Mouse (Mus musculus): ENCODE measurements around the gene Dnm1.

The Dnm1 gene

GRCm38 (mm10) chr2:32348311-32348710, 4.8 kb downstream of the Dnm1 start:
- H3K36me3 ChIP-seq (ENCODE audit: insufficient read depth, low read length) = no peaks in the 10 kb centered on the region
- TF ChIP-seq NANOG (IDR thresholded peaks at IDR 0.05; ENCODE audit: borderline replicate concordance, low read length) (no peak), CTCF (conservative IDR thresholded peaks at IDR 0.05; ENCODE audit: low read length) (no peak), POU5F1 (IDR thresholded peaks at IDR 0.05; ENCODE audit: borderline replicate concordance, low read length) (no peak)
- peak overlapping the region; percentile 39 for H3K4me3 ChIP-seq (replicated peaks; ENCODE audit: low read length)
- H3K27me3 ChIP-seq (ENCODE audit: insufficient read depth, low read length) = peaks cover 48% of the 10 kb centered on the region
- peaks cover 67% of the 10 kb centered on the region for H3K4me1 ChIP-seq (replicated peaks; ENCODE audit: low read depth, low read length)
- H3K9me3 ChIP-seq (ENCODE audit: low read length) = no peaks in the 10 kb centered on the region

DNA sequence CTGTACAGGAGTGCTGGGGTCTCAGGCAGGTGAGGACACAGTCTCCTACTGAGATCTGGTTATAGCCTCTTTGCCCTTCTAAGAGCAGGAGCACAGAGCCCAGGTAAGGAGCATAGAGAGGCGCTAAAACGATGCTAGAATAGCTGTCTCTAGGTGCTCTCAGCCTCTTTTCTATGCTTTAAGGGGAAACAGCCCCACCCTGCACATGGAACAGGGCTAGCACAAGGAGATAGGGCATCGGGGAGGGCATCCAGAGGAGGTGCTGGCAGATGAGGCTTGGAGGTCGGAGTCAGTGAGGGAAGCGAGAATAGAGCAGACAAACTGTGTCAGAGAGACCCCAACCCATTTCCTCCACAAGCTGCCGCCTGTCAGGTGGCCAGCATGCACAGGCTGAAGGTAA, 6.1 kb downstream of the Dnm1 start:
- no peaks in the 10 kb centered on the region for H3K36me3 ChIP-seq (ENCODE audit: insufficient read depth, low read length)
- H3K27me3 ChIP-seq (ENCODE audit: insufficient read depth, low read length) = peaks cover 38% of the 10 kb centered on the region
- no peaks in the 10 kb centered on the region for H3K9me3 ChIP-seq (ENCODE audit: low read length)
- H3K4me3 ChIP-seq (replicated peaks; ENCODE audit: low read length) = no peak overlapping the region
- peaks cover 61% of the 10 kb centered on the region for H3K4me1 ChIP-seq (replicated peaks; ENCODE audit: low read depth, low read length)
- TF ChIP-seq CTCF (conservative IDR thresholded peaks at IDR 0.05; ENCODE audit: low read length) (no peak), POU5F1 (IDR thresholded peaks at IDR 0.05; ENCODE audit: borderline replicate concordance, low read length) (no peak), NANOG (IDR thresholded peaks at IDR 0.05; ENCODE audit: borderline replicate concordance, low read length) (no peak)

DNA sequence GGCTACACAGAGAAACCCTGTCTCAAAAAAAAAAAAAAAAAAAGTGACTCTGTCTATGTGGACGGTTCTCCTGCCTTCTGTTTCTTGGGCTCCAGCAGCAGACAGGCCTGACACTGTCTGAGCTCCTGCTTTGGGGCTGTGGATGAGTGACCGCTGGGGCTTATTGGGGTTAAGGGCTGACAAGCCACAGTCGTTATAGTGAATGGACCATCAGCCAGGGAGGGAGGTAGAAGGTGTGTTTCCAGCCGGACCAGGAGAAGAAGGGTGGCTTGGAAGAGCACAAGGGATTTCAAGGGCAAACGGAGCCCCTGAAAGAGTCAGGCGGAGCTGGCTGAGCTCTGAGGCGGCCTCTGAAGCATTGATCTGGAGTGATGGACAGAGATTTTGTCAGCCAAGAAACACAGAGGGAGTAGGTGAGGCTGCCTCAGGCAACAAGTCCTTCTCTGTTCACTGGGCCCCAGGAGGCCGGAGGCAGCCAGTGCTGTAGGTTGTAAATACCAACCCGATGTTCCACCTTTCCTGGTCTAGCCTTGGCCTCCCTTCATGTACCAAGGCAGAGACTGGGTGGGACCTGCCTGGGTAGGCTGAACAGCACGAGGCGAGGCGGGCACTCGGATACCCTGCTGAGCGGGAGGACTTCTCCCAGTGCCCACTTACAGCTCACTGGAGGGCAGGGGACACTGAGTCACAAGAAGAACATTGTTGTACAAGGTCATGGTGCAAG, 8.4 kb downstream of the Dnm1 start:
- Histone ChIP-seq H3K4me3 (replicated peaks; ENCODE audit: low read length) (no peak overlapping the region), H3K27me3 (ENCODE audit: insufficient read depth, low read length) (peaks cover 19% of the 10 kb centered on the region; the same call in 1 of the 2 replicates), H3K4me1 (replicated peaks; ENCODE audit: low read depth, low read length) (peaks cover 54% of the 10 kb centered on the region), H3K36me3 (ENCODE audit: insufficient read depth, low read length) (no peaks in the 10 kb centered on the region), H3K9me3 (ENCODE audit: low read length) (no peaks in the 10 kb centered on the region)
- TF ChIP-seq NANOG (IDR thresholded peaks at IDR 0.05; ENCODE audit: borderline replicate concordance, low read length) (no peak), CTCF (conservative IDR thresholded peaks at IDR 0.05; ENCODE audit: low read length) (no peak), POU5F1 (IDR thresholded peaks at IDR 0.05; ENCODE audit: borderline replicate concordance, low read length) (no peak)

- no peak overlapping the region for H3K4me3 ChIP-seq (replicated peaks; ENCODE audit: low read length)
- H3K27me3 ChIP-seq (ENCODE audit: insufficient read depth, low read length) = peaks cover 13% of the 10 kb centered on the region; the same call in 1 of the 2 replicates
- H3K9me3 ChIP-seq (ENCODE audit: low read length) = no peaks in the 10 kb centered on the region
- TF ChIP-seq NANOG (IDR thresholded peaks at IDR 0.05; ENCODE audit: borderline replicate concordance, low read length) (no peak), POU5F1 (IDR thresholded peaks at IDR 0.05; ENCODE audit: borderline replicate concordance, low read length) (no peak), CTCF (conservative IDR thresholded peaks at IDR 0.05; ENCODE audit: low read length) (no peak)
- no peaks in the 10 kb centered on the region for H3K36me3 ChIP-seq (ENCODE audit: insufficient read depth, low read length)
- H3K4me1 ChIP-seq (replicated peaks; ENCODE audit: low read depth, low read length) = peaks cover 48% of the 10 kb centered on the region
These were observed 9.1 kb downstream of the Dnm1 start for GRCm38 (mm10) chr2:32344056-32344455.

DNA sequence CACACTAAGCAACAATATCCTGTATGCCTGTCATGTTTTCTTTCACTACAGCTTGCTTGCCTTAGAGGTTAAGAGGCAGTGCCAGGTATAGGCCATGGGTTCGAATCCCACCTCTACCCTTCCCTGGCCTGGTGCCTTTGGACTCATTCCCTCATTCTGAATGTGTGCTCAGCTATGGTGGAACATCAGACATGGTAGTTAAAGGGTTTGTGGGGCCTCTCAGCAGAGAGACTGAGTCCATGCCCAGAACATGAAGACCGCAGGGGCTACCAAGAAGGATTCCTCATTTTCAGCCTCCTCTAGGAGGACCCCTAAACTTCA, 9.8 kb downstream of the Dnm1 start:
- Histone ChIP-seq H3K36me3 (ENCODE audit: insufficient read depth, low read length) (no peaks in the 10 kb centered on the region), H3K27me3 (ENCODE audit: insufficient read depth, low read length) (0 out of 2 replicates have a peak, but pooled peaks cover 8% of the 10 kb centered on the region), H3K4me3 (replicated peaks; ENCODE audit: low read length) (no peak overlapping the region), H3K4me1 (replicated peaks; ENCODE audit: low read depth, low read length) (peaks cover 40% of the 10 kb centered on the region), H3K9me3 (ENCODE audit: low read length) (no peaks in the 10 kb centered on the region)
- TF ChIP-seq NANOG (IDR thresholded peaks at IDR 0.05; ENCODE audit: borderline replicate concordance, low read length) (no peak), CTCF (conservative IDR thresholded peaks at IDR 0.05; ENCODE audit: low read length) (no peak), POU5F1 (IDR thresholded peaks at IDR 0.05; ENCODE audit: borderline replicate concordance, low read length) (no peak)

- TF ChIP-seq POU5F1 (IDR thresholded peaks at IDR 0.05; ENCODE audit: borderline replicate concordance, low read length) = no peak
- H3K4me1 ChIP-seq (replicated peaks; ENCODE audit: low read depth, low read length) = peaks cover 37% of the 10 kb centered on the region
- H3K36me3 ChIP-seq (ENCODE audit: insufficient read depth, low read length) = no peaks in the 10 kb centered on the region
- no peak overlapping the region for H3K4me3 ChIP-seq (replicated peaks; ENCODE audit: low read length)
- 0 out of 2 replicates have a peak, but pooled peaks cover 8% of the 10 kb centered on the region for H3K27me3 ChIP-seq (ENCODE audit: insufficient read depth, low read length)
- no peaks in the 10 kb centered on the region for H3K9me3 ChIP-seq (ENCODE audit: low read length)
These were observed 10.4 kb downstream of the Dnm1 start for GRCm38 (mm10) chr2:32342539-32343350.

DNA sequence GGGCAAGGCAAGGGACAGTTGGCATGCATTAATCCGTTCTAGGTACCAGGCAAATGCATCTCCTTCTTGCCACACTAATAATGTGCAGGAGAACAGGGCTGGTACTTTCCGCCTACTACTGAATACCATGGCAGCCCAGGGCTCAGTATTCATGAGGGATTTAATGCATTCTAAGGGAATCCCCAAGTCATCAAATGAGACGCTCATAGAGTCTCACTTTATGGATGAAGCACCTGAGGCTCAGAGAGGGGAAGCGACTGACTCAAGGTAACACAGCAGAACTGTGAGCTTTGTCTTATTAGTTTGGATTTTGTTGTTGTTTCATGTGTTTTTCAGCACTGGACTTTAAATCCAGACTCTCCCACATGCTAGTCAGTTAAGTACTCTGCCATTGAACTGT, 11.1 kb downstream of the Dnm1 start:
- peaks cover 34% of the 10 kb centered on the region for H3K4me1 ChIP-seq (replicated peaks; ENCODE audit: low read depth, low read length)
- H3K27me3 ChIP-seq (ENCODE audit: insufficient read depth, low read length) = peaks cover 6% of the 10 kb centered on the region; the same call in 1 of the 2 replicates
- no peak for TF ChIP-seq CTCF (conservative IDR thresholded peaks at IDR 0.05; ENCODE audit: low read length)
- TF ChIP-seq NANOG (IDR thresholded peaks at IDR 0.05; ENCODE audit: borderline replicate concordance, low read length) = no peak
- TF ChIP-seq POU5F1 (IDR thresholded peaks at IDR 0.05; ENCODE audit: borderline replicate concordance, low read length) = no peak
- no peak overlapping the region for H3K4me3 ChIP-seq (replicated peaks; ENCODE audit: low read length)
- H3K9me3 ChIP-seq (ENCODE audit: low read length) = no peaks in the 10 kb centered on the region
- no peaks in the 10 kb centered on the region for H3K36me3 ChIP-seq (ENCODE audit: insufficient read depth, low read length)

DNA sequence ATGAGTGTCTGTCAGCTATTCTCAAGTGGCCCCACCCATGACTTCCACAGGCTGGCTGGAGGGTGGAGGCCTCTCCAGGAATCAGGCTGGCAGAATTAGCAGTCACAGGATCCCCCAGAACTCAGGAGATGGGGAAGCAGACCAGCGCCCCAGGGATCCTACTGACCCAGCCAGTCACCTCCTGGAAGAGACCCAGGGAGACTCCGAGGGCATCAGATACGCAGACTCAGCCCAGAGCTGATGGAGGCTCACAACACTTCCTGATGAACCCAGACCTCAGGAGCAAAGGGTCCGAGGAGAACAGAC, 11.6 kb downstream of the Dnm1 start:
- Histone ChIP-seq H3K9me3 (ENCODE audit: low read length) (no peaks in the 10 kb centered on the region), H3K27me3 (ENCODE audit: insufficient read depth, low read length) (peaks cover 8% of the 10 kb centered on the region; the same call in 1 of the 2 replicates), H3K4me1 (replicated peaks; ENCODE audit: low read depth, low read length) (peaks cover 32% of the 10 kb centered on the region), H3K4me3 (replicated peaks; ENCODE audit: low read length) (no peak overlapping the region), H3K36me3 (ENCODE audit: insufficient read depth, low read length) (no peaks in the 10 kb centered on the region)
- TF ChIP-seq NANOG (IDR thresholded peaks at IDR 0.05; ENCODE audit: borderline replicate concordance, low read length) (no peak), POU5F1 (IDR thresholded peaks at IDR 0.05; ENCODE audit: borderline replicate concordance, low read length) (no peak), CTCF (conservative IDR thresholded peaks at IDR 0.05; ENCODE audit: low read length) (no peak)
